15 mouse cellular contexts compared by ENCODE assay signal in genomic region chr15:86290074-86290473, GRCm38 (mm10).
A peak's percentile ranks its signal among the peaks of the same experiment; 100 is the strongest.
DNase-seq lines count a peak whose midpoint lies in the region; ATAC-seq lines count a peak whose summit lies in the region.
"Had no signal": no experiment of that assay in that cellular context is flagged by ENCODE, and none has a peak within 500 bp of the region (broad histone marks: within the 10 kb centered on the region; RNA-seq: fewer than 3 reads in every experiment).

No protein-coding gene starts in this region.

- WGBS in hindbrain, embryonic 13.5 days = 87% methylated on average over 3 of the region's 3 CpGs

- H3K4me3 ChIP-seq in hindbrain, embryonic 13.5 days = no peak overlapping the region
- H3K4me3 ChIP-seq: forebrain, embryonic 12.5 days; hindbrain, embryonic 12.5 days; liver, embryonic 12.5 days had no signal

- H3K9me3 ChIP-seq in hindbrain, embryonic 13.5 days = no peaks in the 10 kb centered on the region
- H3K9me3 ChIP-seq: forebrain, embryonic 12.5 days; hindbrain, embryonic 12.5 days; liver, embryonic 12.5 days had no signal

- ATAC-seq in frontal cortex, adult (ENCODE audit: low TSS enrichment) = peak; percentile 95
- no peak for ATAC-seq in hindbrain, embryonic 13.5 days (ENCODE audit: low FRiP score)
- ATAC-seq: liver, embryonic 12.5 days had no signal

- no peak overlapping the region for H3K27ac ChIP-seq in hindbrain, embryonic 13.5 days
- H3K27ac ChIP-seq: forebrain, embryonic 12.5 days; hindbrain, embryonic 12.5 days; liver, embryonic 12.5 days; macrophage had no signal

- no peak overlapping the region for H3K4me2 ChIP-seq in hindbrain, embryonic 13.5 days
- H3K4me2 ChIP-seq: forebrain, embryonic 12.5 days; hindbrain, embryonic 12.5 days; liver, embryonic 12.5 days; lung, embryonic 14.5 days had no signal

- no peaks in the 10 kb centered on the region for H3K36me3 ChIP-seq in hindbrain, embryonic 13.5 days
- H3K36me3 ChIP-seq: forebrain, embryonic 12.5 days; hindbrain, embryonic 12.5 days; liver, embryonic 12.5 days had no signal

- intact Hi-C loops in left cerebral cortex, postnatal 36 days (cut with DNase I) = no loop called here
- intact Hi-C loops in left cerebral cortex, postnatal 4 days (cut with DNase I) = no loop called here

- H3K4me1 ChIP-seq in hindbrain, embryonic 13.5 days (replicated peaks) = peaks cover 39% of the 10 kb centered on the region

- no peak overlapping the region for H3K9ac ChIP-seq in hindbrain, embryonic 13.5 days
- H3K9ac ChIP-seq: forebrain, embryonic 12.5 days; hindbrain, embryonic 12.5 days; liver, embryonic 12.5 days; lung, embryonic 14.5 days had no signal

- no peak for DNase-seq in frontal cortex, postnatal 25 days (ENCODE audit: low spot score in 2 of 2)
- peak; percentile 36 to 40 for DNase-seq in left cerebral cortex, postnatal 36 days (ENCODE audit: low spot score in 2 of 2)
- no peak for DNase-seq in left cerebral cortex, postnatal 4 days
- peak; percentile 33 for DNase-seq in Muller cell, postnatal 12 days (ENCODE audit: inconsistent ontology term)
- peak; percentile 39 for DNase-seq in cerebellum, adult 9-11 months
- DNase-seq: gastrocnemius, postnatal 25 days; kidney, adult 9 months; lung, embryonic 14.5 days; thymus, adult 18-20 months had no signal

- no peaks in the 10 kb centered on the region for H3K27me3 ChIP-seq in hindbrain, embryonic 13.5 days
- H3K27me3 ChIP-seq: hindbrain, embryonic 12.5 days; liver, embryonic 12.5 days had no signal

Comparison
In these comparisons a context has a peak if more than half of its experiments do, and no peak if none do; other contexts are left out.
1. DNase-seq: peak in left cerebral cortex, postnatal 36 days (2 of 2), Muller cell, postnatal 12 days (single experiment) and cerebellum, adult 9-11 months (single experiment); none in frontal cortex, postnatal 25 days (0 of 2) and left cerebral cortex, postnatal 4 days (single experiment).